Mouse (Mus musculus) midbrain, embryonic 11.5 days (tissue): Measurements from ENCODE around the gene Mas1. TPM values are rescaled to one million over a fixed set of nuclear protein-coding genes. Genes with fewer than 3 reads are reported as not detected.

Experiments
- ATAC-seq: fragments of 200-750 bp; cut with Nextera tagmentation; 2 replicates; pipeline ENCODE4 v1.8.0; 2017; ENCODE audit warnings: moderate TSS enrichment, moderate library complexity; ENCODE audit not compliant: low FRiP score
- DNase-seq: peaks from one replicate; pipeline ENCODE4 v3.0.0; 2015; ENCODE audit warnings: low spot score; ENCODE audit errors: missing footprints
- H3K27ac ChIP-seq: fragments of 300-500 bp; sonication (generic); 2 replicates; pipeline ENCODE4 v1.5.1; 2014; ENCODE audit warnings: low read depth, low read length
- H3K27me3 ChIP-seq: fragments of 300-500 bp; sonication (generic); 2 replicates; pipeline ENCODE4 v1.6.1; 2014; ENCODE audit warnings: mild to moderate bottlenecking, low read length, moderate library complexity, mixed read lengths; ENCODE audit not compliant: control insufficient read depth, insufficient read depth
- H3K36me3 ChIP-seq: fragments of 300-500 bp; sonication (generic); 2 replicates; pipeline ENCODE4 v1.6.1; 2014; ENCODE audit warnings: mild to moderate bottlenecking, low read length, moderate library complexity, mixed read lengths; ENCODE audit not compliant: control insufficient read depth, insufficient read depth
- H3K4me1 ChIP-seq: fragments of 300-500 bp; sonication (generic); 2 replicates; pipeline ENCODE4 v1.6.1; 2014; ENCODE audit warnings: low read length; ENCODE audit not compliant: control insufficient read depth, insufficient read depth
- H3K4me2 ChIP-seq: fragments of 300-500 bp; sonication (generic); 2 replicates; pipeline ENCODE4 v1.6.1; 2014; ENCODE audit warnings: mild to moderate bottlenecking, moderate library complexity
- H3K4me3 ChIP-seq: fragments of 300-500 bp; sonication (generic); 2 replicates; pipeline ENCODE4 v1.5.1; 2014; ENCODE audit warnings: low read depth, low read length
- H3K9ac ChIP-seq: fragments of 300-500 bp; sonication (generic); 2 replicates; pipeline ENCODE4 v1.6.1; 2014; ENCODE audit warnings: low read length
- H3K9me3 ChIP-seq: fragments of 300-500 bp; sonication (generic); 2 replicates; pipeline ENCODE4 v1.6.1; 2016; ENCODE audit warnings: low read length; ENCODE audit not compliant: control insufficient read depth
- WGBS: fragments of 180-500 bp; shearing (Covaris S2); extraction: QIAGEN DNeasy Blood & Tissue Kit; methylation state at CpG from one replicate; pipeline ENCODE4 v1.1.7; 2014; 5-methylcytosine and 5-hydroxymethylcytosine counted together
- polyA plus RNA-seq: library from polyadenylated mRNA; unstranded; fragments of >200 nt; fragmentation: Nextera tagmentation; extraction: Ambion mirVana; gene quantifications from 2 replicates; pipeline ENCODE4 v1.2.1, GENCODE M21; 2014

Gene Mas1
- polyA plus RNA-seq, 1 experiment from 2014 or later = not detected

- Histone ChIP-seq H3K27me3 (no peaks in the 10 kb centered on the region), H3K4me3 (no peak overlapping the region), H3K27ac (no peak overlapping the region), H3K9ac (no peak overlapping the region), H3K36me3 (no peaks in the 10 kb centered on the region), H3K4me2 (no peak overlapping the region), H3K9me3 (no peaks in the 10 kb centered on the region), H3K4me1 (no peaks in the 10 kb centered on the region)
- DNase-seq (no peak), ATAC-seq (no peak)
- WGBS = 54% methylated on average over 4 of the region's 4 CpGs
These were observed 9.9 kb downstream of the Mas1 start for GRCm38 (mm10) chr17:12858072-12858471.

DNA sequence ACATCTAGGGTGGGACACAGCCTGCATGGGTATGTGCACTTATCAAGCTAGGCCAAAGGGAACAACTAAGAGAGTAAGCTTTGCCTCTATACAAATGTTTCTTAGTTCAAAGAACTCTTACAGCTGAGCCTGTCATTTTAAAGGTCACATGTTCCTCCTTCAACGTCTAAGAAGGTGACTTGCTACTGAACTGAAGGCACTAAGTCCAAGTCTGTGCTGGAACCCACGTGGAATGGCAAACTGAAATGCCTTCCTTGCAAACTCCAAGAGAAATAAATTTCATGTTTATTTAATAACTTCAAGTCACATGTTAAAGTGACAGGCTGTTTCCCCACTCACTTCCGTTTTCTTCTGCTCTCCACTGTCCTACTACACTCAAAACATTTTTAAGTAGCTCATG is 10.5 kb downstream of the Mas1 start:
- DNase-seq (no peak), ATAC-seq (no peak)
- no peak overlapping the region for H3K9ac ChIP-seq
- no peak overlapping the region for H3K4me3 ChIP-seq
- no peak overlapping the region for H3K27ac ChIP-seq
- H3K9me3 ChIP-seq = no peaks in the 10 kb centered on the region
- no peaks in the 10 kb centered on the region for H3K36me3 ChIP-seq
- no peaks in the 10 kb centered on the region for H3K27me3 ChIP-seq
- no peak overlapping the region for H3K4me2 ChIP-seq
- H3K4me1 ChIP-seq = no peaks in the 10 kb centered on the region
- 59% methylated on average over 3 of the region's 3 CpGs for WGBS

- ATAC-seq = no peak
- H3K27ac ChIP-seq = no peak overlapping the region
- H3K9me3 ChIP-seq = no peaks in the 10 kb centered on the region
- H3K4me1 ChIP-seq = no peaks in the 10 kb centered on the region
- H3K27me3 ChIP-seq = no peaks in the 10 kb centered on the region
- 93% methylated on average over 11 of the region's 11 CpGs for WGBS
- no peak for DNase-seq
- no peak overlapping the region for H3K9ac ChIP-seq
- H3K4me2 ChIP-seq = no peak overlapping the region
- no peak overlapping the region for H3K4me3 ChIP-seq
- H3K36me3 ChIP-seq = no peaks in the 10 kb centered on the region
These were observed 13.6 kb downstream of the Mas1 start for GRCm38 (mm10) chr17:12854386-12854785.

GRCm38 (mm10) chr17:12853821-12854220 is 14.1 kb downstream of the Mas1 start:
- no peak overlapping the region for H3K4me3 ChIP-seq
- H3K27ac ChIP-seq = no peak overlapping the region
- DNase-seq (no peak), ATAC-seq (no peak)
- WGBS = 88% methylated on average over 2 of the region's 2 CpGs
- no peaks in the 10 kb centered on the region for H3K4me1 ChIP-seq
- no peaks in the 10 kb centered on the region for H3K9me3 ChIP-seq
- H3K9ac ChIP-seq = no peak overlapping the region
- H3K36me3 ChIP-seq = no peaks in the 10 kb centered on the region
- H3K27me3 ChIP-seq = no peaks in the 10 kb centered on the region
- no peak overlapping the region for H3K4me2 ChIP-seq

GRCm38 (mm10) chr17:12851689-12852088 is 16.3 kb downstream of the Mas1 start:
- no peaks in the 10 kb centered on the region for H3K27me3 ChIP-seq
- ATAC-seq (no peak), DNase-seq (no peak)
- no peak overlapping the region for H3K4me2 ChIP-seq
- H3K27ac ChIP-seq = no peak overlapping the region
- no peaks in the 10 kb centered on the region for H3K4me1 ChIP-seq
- no peak overlapping the region; the same call in 1 of the 2 replicates for H3K9ac ChIP-seq
- no peak overlapping the region for H3K4me3 ChIP-seq
- H3K36me3 ChIP-seq = no peaks in the 10 kb centered on the region
- H3K9me3 ChIP-seq = no peaks in the 10 kb centered on the region
- WGBS = 69% methylated on average over 11 of the region's 11 CpGs

GRCm38 (mm10) chr17:12849778-12850382 is 18.1 kb downstream of the Mas1 start:
- Histone ChIP-seq H3K9me3 (no peaks in the 10 kb centered on the region), H3K27ac (no peak overlapping the region), H3K9ac (no peak overlapping the region), H3K27me3 (no peaks in the 10 kb centered on the region), H3K36me3 (no peaks in the 10 kb centered on the region), H3K4me2 (no peak overlapping the region), H3K4me3 (no peak overlapping the region), H3K4me1 (no peaks in the 10 kb centered on the region)
- no peak for ATAC-seq
- DNase-seq = no peak
- 86% methylated on average over 8 of the region's 8 CpGs for WGBS

DNA sequence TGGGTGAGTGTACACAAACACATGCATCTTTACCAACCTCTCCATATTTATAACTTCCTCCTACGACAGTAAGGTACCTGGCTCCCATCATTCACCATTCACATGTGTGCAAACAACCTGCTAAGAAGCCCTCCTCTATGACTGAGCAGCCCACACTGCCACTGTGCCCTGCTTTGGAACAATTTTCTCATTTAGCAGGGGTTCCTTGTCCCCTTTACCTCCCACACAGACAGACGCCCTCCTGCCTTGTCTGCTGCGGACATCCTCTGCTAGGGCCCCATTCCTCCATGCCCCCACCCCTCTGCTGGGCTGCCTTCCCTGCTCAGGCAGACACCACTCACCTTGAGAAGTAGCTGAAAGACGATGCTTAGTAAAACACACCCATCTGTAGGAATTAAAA is 20.2 kb downstream of the Mas1 start:
- Histone ChIP-seq H3K9me3 (no peaks in the 10 kb centered on the region), H3K27me3 (no peaks in the 10 kb centered on the region), H3K4me2 (no peak overlapping the region), H3K36me3 (no peaks in the 10 kb centered on the region), H3K9ac (no peak overlapping the region), H3K4me1 (no peaks in the 10 kb centered on the region), H3K4me3 (no peak overlapping the region), H3K27ac (no peak overlapping the region)
- DNase-seq = no peak
- 73% methylated on average over 4 of the region's 4 CpGs for WGBS
- ATAC-seq = no peak

GRCm38 (mm10) chr17:12846474-12846873 is 21.5 kb downstream of the Mas1 start:
- Histone ChIP-seq H3K27ac (no peak overlapping the region), H3K27me3 (no peaks in the 10 kb centered on the region), H3K9ac (no peak overlapping the region), H3K36me3 (no peaks in the 10 kb centered on the region), H3K4me2 (no peak overlapping the region), H3K9me3 (no peaks in the 10 kb centered on the region), H3K4me1 (no peaks in the 10 kb centered on the region), H3K4me3 (no peak overlapping the region)
- WGBS = 86% methylated on average over 5 of the region's 5 CpGs
- no peak for ATAC-seq
- DNase-seq = no peak

GRCm38 (mm10) chr17:12845862-12846261 is 22.1 kb downstream of the Mas1 start:
- Histone ChIP-seq H3K4me2 (no peak overlapping the region), H3K36me3 (no peaks in the 10 kb centered on the region), H3K4me1 (no peaks in the 10 kb centered on the region), H3K9me3 (no peaks in the 10 kb centered on the region), H3K9ac (no peak overlapping the region), H3K27me3 (no peaks in the 10 kb centered on the region), H3K27ac (no peak overlapping the region), H3K4me3 (no peak overlapping the region)
- ATAC-seq (no peak), DNase-seq (no peak)
- WGBS = 67% methylated on average over 5 of the region's 5 CpGs
